Mouse (Mus musculus): ENCODE measurements around the gene Pdcd11.
A peak's percentile ranks its signal among the peaks of the same experiment; 100 is the strongest.

Pdcd11 gene

DNA sequence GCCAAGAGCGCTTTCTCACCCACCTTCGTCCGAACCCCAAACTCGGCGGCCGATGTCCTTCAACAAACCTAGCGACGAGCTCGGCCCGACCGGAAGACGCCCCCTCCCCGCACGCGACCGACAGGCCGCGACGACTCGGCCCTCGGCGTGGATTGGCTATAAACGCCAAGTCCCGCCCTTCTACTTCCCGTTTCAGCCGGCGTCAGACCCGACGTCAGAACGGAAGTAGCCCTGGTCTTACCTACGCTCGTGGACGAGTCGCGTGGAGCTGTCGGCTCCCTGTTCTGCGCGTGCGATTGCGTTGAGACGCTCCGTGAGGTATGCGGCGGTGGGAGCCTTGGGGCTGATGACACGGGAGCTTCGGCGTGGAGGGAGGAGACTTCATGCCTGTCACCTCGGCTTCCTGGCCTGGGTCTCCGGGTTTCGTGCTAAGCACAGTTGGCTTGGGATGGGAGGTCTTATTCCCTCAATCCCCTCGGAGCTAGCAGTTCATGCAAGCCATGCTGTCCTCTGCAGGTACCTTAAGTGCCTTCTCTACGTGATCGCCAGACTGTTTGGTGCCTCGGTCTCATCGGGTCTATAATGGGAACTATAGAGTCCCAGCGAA lies at the start of gene Pdcd11, which contains the start of gene Usmg5:
Pdcd11 (plus strand) TSS at position 219 of the 607 bp plus-strand sequence.
Usmg5 (minus strand) TSS at position 98 of the 607 bp plus-strand sequence.
- DNase-seq (ENCODE audit: low read depth, low spot score) = peak; percentile 99

DNA sequence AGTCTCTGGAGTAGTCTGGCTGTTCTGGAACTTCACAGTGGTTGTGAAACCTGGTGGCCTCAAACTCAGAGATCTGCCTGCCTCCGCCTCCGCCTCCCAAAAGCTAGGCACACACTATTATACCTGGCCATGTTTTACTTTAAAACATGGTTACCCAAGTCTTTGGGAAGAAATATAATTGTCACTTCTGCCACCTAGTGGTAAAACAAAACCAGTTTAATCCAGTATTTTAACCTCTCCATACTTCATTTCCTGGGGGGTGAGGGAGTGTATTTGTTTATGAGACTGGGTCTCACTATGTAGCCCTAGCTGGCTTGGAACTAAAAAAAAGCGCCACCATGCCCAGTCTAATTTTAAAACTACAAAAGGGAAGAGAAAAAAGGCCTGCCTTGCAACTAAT lies 47.0 kb upstream of the Pdcd11 start:
- no peak for DNase-seq (ENCODE audit: low read depth, low spot score)

DNA sequence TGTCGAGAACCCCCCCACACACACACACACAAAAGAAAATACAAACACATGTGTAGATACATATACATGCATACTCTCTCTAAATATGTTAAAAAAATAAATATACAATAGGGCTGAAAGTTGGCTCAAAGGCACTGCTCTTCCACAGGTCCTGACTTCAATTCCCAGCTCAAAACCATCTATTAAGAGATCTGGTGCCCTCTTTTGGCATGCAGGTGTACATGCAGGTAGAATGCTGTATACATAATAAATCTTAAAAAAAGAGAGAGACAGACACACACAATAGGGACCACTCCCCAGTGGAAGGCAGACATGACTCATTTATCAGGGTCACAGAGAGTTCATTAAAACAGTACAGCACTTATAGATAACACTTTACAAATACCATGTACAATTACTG lies 44.2 kb upstream of the Pdcd11 start:
- peak; percentile 24 for DNase-seq (ENCODE audit: low read depth, low spot score)

DNA sequence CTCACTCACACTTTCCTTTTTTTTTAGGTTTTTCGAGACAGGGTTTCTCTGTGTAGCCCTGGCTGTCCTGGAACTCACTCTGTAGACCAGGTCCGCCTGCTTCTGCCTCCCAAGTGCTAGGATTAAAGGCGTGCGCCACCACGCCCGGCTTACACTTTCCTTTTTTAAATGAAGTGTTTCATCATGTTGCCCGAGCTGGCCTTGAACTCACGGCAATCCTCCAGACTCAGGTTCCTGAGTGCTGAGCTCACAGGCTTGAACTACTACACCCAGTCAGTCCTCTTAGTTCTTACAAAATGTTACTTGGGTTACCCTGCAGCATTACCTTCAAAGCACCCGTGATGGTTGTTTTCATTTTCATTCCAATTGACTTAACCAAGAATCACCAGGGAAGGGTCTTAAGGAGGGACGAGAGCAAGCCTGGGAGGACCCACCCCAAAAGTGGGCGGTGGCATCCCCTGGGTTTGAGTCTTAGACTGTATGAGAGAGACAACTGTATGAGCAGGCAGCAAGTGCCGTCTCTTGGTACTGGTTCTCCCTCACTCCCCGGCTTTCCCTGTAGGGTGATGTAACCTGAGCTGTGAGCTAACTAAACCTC lies 43.2 kb upstream of the Pdcd11 start:
- DNase-seq (ENCODE audit: low read depth, low spot score) = no peak

DNA sequence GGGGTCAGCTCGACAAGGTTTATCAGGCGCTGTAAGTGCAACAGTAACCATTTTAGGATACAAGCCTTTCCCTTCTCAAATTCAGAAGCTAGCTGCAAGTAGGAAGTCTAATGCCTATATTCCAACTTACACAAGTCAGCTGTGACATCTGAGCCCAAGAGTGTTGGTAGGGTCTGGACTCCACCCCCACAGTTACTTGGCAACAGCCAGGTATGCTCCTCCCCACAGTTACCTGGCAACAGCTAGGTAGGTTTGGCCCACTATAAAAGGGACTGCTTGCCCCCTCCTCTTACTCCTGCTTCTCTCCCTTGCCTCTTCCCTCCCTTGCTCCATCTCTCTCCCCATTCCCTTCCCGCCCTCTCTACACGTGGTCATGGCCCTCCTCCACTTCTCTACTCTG lies 41.5 kb upstream of the Pdcd11 start:
- no peak for DNase-seq (ENCODE audit: low read depth, low spot score)

DNA sequence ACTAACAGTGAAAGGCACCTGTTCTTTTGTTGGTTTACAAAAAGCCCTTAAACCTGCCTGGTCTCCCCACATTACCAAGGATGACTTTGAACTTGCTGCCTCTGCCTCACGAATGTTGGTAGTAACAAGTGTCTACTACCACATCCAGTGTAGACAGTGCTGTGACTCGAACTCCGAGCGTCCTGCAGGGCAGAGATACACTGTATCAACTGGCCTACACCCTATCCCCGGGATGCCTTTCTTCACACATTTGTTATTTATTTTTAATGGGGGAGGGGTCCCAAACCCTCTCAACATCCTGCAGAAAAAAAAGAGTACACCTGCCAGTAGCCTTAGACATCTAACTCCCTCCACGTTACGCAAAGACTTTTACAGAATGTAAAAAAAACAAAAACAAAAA lies 40.7 kb upstream of the Pdcd11 start:
- DNase-seq (ENCODE audit: low read depth, low spot score) = no peak

DNA sequence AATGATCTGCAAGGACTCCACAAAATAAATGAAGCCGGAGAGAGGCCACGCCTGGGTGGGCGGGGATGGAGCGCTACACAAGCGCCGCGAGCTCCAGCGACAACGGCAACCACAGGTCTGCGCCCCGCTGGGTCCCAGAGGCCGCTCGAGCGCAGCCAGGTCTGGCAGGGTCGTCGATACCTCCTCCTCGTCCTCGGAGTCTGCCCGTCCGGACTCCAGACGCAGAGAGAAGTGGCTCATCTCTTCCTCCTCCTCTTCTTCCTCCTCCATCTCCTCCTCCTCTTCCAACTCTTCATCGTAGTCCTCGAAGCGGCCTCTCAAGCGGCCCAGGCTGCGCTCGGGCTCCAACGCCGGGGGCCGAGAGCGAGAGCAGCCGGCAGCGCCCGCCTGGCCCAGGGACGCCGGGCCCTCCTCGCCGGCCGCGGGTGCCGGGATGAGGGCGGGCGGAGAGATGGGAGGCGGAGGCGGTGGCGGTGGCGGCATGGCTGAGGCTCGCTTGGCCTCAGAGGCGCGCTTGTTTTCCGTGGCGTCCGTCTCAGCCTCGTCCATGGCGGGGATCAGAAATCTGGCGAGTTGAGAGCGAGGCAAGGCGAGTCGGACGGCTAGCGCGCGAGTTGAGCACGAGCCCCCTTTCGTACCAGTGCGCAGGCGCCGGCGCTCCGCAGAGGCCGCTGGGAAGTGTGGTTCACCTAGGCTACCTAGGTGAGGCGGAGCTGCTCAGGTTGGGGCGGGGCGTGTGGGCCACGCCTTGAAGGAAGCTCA lies 40.1 kb upstream of the Pdcd11 start, which contains the start of gene Pcgf6:
Pcgf6 (minus strand) TSS at position 636 of the 762 bp plus-strand sequence.
- peak; percentile 95 for DNase-seq (ENCODE audit: low read depth, low spot score)

DNA sequence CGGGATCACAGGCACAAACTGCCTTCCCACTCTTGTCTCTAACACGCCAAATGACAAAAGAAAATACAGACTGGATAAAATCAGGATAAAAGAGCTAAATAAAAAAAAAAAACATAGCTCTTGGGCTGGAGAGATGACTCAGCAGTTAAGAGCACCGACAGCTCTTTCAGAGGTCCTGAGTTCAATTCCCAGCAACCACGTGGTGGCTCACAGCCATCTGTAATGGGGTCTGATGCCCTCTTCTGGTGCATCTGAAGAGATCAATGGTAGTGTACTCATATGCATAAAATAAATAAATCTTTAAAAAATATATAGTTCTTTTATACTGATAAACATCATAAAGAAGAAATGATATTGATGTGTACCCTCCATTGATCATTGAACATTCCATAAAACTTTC lies 37.6 kb upstream of the Pdcd11 start:
- DNase-seq (ENCODE audit: low read depth, low spot score) = no peak

DNA sequence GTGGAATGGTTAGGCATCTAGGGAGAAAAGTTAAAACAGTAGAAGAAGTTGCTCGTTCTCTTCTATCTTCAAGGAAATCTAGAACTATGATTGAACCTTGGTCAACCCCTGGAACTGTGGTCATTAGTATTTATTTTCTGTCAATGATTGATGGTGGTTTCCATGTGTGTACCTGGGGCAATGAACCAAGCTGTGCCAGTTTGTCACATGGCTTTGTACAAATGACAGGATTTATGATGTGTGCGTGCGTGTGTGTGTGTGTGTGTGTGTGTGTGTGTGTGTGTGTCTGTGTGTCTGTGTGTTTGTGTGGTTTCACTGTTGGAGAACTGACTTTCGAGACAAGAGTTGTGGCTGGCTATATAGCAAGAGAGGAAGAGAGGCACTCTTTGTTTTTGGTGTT lies 37.1 kb upstream of the Pdcd11 start:
- no peak for DNase-seq (ENCODE audit: low read depth, low spot score)

DNA sequence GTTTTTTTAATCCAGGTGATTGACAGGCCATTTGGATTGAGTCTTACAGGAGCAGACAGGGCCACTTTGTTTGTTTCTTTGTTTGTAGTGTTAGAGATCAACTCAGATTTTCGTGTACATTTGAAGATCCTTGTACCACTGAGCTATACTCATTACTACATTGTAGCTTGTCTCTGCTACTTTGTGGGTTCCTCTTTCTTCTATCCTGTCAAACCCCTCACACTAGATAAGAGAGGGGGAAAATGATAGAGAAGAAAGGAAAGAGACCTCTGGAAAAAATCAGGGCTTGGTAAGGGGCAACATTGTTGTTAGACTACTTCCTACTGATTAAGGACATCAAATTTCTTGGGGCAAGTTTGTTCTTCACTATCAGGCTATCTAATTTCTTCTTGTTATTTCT lies 32.9 kb upstream of the Pdcd11 start:
- no peak for DNase-seq (ENCODE audit: low read depth, low spot score)

DNA sequence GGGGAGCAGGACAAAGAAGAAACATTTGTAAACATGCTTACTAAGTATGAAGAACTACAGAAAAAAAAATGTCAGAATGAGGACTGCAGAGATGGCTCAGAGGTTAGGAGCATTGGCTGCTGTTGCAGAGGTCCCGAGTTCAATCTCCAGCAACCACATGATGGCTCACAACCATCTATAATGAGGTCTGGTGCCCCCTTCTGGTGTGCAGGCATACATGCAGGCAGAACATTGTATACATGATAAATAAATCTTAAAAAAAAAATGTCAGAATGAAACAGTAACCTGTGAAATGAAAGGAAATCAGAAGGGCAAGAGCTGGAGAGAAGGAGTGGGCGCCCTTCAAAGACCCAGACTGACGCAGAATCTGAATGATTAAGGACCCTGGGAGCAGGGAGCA lies 24.7 kb upstream of the Pdcd11 start:
- no peak for DNase-seq (ENCODE audit: low read depth, low spot score)

DNA sequence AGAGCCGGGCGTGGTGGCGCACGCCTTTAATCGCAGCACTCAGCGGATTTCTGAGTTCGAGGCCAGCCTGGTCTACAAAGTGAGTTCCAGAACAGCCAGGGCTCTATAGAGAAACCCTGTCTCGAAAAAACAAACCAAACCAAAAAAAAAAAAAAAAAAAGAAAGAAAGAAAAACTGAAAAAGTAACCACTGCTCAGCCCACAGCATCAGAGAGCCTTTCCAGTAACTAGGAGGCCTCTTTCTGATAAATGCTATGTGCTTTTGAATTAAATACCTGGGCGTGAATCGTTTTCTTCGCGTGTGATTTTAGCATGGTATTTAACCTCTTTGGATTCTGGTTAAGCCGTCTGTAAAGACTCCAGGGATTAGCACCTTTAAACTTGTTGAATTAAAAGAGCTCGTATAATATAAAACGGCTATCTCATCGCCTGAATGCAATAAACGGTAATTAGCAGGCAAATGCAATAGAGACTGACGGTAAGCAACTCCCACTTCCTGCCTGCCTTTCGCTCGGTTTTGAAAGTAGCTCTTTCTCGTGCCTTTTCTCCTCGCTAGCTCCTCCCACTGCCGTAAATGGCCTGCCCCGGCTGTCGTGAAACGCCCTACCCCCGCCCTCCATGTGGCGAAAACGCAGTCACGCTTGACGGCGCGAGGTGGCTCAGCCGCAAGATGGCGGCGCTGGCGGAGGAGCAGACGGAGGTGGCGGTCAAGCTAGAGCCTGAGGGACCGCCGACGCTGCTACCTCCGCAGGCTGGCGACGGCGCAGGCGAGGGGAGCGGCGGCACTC lies 23.3 kb upstream of the Pdcd11 start, which contains the start of gene Taf5:
Taf5 (plus strand) TSS at position 651 of the 787 bp plus-strand sequence.
- peak; percentile 99 for DNase-seq (ENCODE audit: low read depth, low spot score)

DNA sequence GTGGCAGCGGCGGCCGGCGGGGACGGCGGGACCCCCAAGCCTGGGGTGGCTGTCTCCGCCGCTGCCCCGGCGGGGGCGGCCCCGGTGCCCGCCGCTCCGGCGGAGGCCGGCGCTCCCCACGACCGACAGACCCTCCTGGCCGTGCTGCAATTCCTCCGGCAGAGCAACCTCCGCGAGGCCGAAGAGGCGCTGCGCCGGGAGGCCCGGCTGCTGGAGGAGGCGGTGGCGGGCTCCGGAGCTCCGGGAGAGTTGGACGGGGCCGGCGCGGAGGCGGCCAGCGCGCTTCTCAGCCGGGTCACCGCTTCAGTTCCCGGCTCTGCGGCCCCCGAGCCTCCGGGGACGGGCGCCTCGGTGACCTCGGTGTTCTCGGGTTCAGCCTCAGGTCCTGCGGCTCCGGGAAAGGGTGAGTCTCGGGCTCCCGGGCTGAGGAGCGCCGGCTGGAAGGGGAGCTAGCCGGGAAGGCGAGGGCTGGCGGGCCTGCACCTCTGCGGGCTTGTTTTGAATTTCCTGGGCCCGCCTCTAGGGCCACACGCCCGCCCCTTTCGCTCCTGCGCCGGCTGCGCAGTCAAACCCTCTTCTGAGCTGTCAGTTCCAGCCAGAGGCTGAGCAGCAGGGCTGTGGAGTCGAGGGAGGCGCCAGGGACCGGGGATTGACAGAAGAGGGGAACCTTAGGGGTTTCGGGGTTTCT lies 22.5 kb upstream of the Pdcd11 start:
- DNase-seq (ENCODE audit: low read depth, low spot score) = peak; percentile 93

DNA sequence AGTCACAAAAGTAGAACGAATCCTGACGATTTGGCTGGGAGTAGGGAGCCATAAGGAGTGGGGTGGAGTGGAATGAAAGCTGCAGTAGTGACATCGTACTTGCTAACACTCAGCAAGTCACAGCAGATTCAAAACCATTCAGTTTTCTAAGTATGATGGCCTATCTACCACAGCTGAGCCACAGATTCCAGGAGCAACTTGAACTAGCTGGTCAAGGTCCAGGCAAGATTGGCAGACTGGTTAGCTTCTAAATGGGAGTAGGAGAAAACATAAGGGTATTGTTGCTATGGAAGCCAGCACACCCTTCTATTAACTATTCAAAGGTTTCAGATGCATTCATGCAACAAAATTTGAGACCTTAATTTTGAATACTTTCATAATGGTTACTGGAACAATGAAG lies 2.3 kb upstream of the Pdcd11 start:
- peak; percentile 25 for DNase-seq (ENCODE audit: low read depth, low spot score)

DNA sequence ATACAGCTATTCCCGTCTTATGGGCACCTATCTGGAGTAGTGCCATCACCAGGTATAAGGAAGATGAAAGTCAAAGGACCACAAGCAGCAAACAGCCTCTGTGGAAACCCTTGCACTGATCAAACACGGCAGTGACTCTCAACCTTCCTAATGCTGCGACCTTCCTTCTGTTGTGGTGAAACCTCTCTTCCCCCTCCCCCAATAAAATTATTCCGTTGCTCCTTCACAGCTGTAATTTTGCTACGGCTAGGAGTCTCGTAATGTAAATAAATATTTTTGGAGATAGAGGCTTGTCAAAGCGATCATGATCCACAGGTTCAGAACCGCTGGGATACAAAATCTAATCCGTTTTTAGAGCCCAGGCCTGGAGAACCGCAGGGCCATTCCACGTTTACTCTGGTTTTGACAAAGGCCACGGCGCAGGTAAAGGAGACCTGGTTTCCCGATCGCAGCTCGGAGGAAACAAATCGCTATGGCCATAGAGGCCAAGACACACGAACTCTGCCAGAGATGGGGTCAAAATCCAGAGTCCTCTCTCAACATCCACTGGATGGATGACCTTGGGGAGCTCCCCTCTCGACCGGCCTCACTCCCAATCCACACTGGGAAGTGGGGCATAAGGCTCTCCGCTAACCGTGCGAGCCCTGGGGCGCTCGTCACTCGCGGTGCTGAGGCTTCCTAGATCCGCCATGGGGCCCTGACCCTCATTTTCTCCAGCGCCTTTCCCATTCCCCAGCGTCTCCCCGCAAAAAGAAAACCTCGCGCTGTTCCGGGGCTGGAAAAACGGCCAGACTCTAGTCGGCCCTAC lies 646 bp upstream of the Pdcd11 start:
- peak; percentile 20 for DNase-seq (ENCODE audit: low read depth, low spot score)

DNA sequence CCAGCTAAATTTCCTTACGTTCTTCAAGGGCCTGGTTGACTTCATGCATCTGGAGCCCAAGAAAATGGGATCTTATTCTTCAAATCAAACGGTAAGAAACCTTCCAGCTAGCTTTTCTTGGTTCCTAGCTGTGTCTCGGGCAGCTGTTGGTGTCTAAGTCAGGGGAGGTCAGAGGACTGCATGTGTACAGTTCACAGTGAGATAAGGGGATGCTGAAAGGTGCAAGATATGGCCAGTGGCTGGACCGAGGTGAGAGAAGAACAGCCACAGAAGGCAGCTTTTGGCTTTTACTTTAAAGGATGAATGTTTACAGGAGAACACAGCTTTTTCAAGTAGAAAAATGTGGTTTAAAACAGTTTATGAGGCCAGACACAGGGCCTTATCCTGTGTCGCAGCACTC lies 10.5 kb downstream of the Pdcd11 start:
- no peak for DNase-seq (ENCODE audit: low read depth, low spot score)

DNA sequence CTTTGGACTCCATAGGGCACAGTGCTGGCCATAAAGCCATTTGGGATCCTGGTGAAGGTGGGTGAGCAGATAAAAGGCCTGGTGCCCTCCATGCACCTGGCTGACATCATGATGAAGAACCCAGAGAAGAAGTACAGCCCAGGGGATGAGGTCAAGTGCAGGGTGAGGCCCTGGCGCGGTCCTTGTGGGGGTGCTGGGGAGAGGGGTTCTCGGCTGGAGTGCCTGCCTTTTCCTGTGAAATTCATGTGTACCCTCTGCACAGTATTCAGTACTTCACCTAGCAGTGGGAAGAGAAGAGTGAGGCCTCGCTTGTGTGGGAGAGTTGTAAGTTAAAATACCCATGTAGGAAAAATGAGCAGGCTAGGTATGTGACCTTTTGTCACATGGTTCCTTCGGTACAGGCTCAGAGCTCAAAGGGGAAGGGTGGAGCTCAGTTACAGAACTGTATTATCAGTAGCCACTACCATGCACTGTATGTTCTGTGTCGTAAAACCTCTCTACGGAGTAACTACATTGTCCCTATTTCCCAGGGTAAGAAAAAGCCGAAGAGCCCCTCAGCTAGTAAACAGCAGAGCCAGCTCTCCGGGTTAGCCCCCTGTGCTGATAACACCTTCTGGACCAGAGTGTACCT lies 14.2 kb downstream of the Pdcd11 start:
- no peak for DNase-seq (ENCODE audit: low read depth, low spot score)

DNA sequence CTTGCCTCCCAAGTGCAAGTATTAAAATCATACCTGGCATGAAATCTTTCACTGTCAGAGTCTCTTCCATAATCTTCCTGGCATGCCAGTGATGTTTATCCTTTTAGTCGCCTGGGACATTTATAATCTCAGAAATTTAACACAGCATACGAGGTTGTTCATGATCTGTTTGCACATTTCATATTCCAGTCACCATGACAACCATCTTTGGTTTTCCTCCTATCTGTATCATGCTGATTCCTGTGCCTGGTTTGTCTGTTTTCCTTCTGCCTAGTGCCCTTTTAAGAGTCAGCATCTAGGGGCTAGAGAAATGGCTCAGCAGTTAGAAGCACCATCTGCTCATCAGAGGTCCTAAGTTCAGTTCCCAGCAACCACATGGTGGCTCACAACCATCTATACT lies 28.1 kb downstream of the Pdcd11 start:
- peak; percentile 55 for DNase-seq (ENCODE audit: low read depth, low spot score)

DNA sequence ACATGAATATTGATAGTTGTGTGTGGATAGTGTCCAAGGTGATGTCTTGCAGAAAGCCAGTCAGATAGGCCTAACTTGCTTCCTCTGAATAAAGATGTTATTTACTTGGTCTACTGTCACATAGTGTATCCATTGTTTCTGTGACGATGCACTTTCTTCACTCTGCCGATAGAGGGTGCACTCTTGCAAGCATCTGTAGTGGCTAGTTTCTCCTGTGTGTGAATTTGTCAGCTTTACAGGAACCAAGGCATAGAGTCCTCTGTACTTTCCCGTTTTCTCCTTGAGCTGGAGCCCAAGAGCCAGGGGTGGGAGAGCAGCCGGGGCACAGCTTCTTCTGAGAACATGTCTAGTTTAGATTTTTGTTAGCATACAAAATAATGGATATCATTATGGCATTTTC lies 30.5 kb downstream of the Pdcd11 start:
- peak; percentile 66 for DNase-seq (ENCODE audit: low read depth, low spot score)

DNA sequence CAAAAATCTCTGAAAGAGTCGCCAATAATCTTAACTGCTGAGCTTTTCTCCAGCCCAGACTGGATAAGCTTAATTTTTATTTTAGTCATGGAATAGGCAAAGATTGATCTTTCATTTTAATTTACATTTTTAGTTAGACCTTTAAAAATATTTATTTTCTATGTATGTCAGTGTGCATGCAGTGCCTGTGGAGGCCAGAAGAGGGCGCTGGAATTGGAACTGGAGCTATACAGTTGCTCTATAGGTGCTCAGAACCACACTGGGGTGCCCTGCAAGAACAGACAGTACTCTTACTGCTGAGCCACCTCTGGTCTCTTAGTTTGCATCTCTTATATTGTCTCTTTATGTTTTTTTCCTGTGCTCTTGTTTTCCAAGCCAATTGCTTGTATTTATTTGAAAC lies 32.2 kb downstream of the Pdcd11 start:
- peak; percentile 54 for DNase-seq (ENCODE audit: low read depth, low spot score)

All from brain, adult 2 months (tissue).